Mouse (Mus musculus) urinary bladder, postnatal 10 days (tissue): ENCODE data around the gene Fshr.

ENCODE experiments used
- DNase-seq: peaks from one replicate; pipeline ENCODE4 v3.0.0; 2022; ENCODE audit warnings: low spot score

The Fshr gene

DNA sequence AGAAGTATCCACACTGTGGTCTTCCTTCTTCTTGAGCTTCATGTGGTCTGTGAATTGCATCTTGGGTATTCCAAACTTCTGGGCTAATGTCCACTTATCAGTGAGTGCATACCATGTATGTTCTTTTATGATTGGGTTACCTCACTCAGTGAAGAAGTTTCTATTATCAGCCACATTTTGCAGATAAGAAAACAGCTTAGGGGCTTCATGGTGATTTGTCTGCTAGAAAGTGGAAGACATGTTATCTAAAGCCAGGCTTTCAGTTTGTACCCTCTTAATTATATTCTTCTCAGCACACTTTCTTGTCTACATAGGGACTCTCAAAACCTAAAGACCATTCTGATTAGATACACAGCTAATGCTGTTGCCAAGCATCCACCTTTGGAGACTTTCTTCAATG lies 165.8 kb downstream of the Fshr start:
- DNase-seq = no peak

DNA sequence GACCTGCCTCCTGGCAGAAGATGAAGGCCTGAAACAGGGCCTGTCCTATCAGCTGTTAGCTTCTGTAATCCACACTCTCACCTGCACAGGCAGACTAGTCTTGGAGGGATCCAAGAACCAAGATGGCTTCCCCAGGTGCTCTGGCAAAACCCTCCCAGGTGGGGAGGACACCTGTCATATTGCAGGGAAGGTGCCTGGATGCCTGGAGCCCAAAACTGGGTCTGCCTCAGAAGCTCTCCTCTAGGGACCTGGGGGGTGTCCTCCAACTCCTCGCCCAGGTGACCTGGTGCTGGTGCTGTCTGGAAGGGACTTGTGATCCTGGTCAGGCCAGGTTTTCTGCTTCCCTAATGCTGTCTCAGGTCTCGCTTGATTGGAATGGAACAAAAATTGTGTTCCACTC lies 167.5 kb downstream of the Fshr start:
- DNase-seq = no peak

DNA sequence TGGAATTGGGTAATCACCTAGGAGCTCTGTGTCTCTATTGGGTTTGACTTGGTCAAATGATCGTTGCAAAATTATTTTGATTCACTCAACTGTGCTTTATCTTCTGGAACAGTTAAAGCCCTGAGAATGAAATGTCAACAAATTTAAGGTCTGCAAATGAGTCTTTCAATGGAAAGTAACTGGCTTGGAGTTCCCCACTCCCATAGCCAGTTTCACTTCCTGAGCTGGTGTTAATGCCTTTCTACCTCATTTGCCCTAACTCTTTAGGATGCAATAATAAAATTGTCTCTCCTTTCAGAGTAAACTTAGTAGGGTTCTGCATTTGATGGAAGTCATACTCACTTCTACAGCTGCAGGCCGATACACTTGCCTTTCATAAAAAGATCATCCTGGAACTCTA lies 181.0 kb downstream of the Fshr start:
- DNase-seq = no peak

DNA sequence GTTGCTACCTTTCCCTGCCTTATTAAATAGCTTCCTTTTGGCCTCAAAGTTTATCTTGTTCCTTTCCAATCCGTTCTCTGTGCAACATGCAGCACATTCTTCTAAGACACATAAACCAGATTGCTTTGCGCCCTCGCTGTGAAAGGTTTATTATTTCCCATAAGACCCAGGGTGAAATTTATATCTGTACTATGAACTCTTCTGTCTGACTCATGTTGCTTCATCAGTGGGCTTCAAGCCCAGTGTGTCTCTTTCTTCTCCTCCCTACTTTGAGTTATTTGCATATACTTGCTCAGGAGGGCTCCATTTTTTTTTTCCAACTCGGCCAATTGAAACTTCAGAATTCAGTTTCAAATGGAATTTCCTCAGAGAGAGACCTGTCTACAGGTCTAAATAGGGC lies 183.5 kb downstream of the Fshr start:
- no peak for DNase-seq

DNA sequence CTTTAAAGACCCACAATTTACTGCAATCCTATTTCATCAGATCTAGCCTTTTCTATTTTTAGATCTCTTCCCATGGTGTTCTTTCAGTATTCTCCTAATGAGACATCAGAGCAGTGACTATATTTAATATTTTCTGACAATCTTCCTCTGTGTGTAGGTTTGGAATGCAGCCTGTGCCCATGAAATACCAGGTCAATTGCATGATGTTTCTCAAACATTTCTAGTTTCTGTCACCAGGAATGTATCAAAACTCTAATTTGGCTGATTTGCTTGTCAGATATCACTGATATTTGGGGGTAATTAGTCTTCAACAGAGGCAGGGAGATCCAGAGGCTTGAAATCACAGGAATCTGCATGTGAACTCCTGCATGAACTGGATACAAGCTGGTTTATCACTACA lies 186.8 kb downstream of the Fshr start:
- DNase-seq = no peak

- no peak for DNase-seq
Measured at GRCm38 (mm10) chr17:89009117-89009516, 191.4 kb downstream of the Fshr start.

DNA sequence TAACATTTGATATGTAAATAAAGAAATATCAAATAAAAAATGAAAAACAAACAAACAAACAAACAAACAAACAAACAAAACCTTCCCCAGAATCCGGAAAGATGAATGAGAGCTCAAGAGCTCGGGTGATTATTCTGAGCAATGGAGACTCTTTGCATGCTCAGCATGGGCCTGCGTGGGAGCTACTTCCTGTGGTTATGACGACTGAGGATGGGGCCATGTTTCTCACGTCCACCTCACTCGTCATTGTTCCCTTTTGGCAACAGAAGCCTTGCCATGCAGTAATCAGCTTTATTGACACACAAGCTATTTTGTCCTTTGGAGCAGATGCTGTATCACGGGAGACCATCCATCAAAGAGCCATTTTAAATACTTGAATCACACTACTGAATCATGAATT lies 191.8 kb downstream of the Fshr start:
- no peak for DNase-seq

GRCm38 (mm10) chr17:89005959-89006358 lies 194.5 kb downstream of the Fshr start:
- DNase-seq = no peak

GRCm38 (mm10) chr17:88999907-89000306 lies 200.6 kb downstream of the Fshr start:
- no peak for DNase-seq

GRCm38 (mm10) chr17:88998243-88998642 lies 202.2 kb downstream of the Fshr start:
- no peak for DNase-seq

DNA sequence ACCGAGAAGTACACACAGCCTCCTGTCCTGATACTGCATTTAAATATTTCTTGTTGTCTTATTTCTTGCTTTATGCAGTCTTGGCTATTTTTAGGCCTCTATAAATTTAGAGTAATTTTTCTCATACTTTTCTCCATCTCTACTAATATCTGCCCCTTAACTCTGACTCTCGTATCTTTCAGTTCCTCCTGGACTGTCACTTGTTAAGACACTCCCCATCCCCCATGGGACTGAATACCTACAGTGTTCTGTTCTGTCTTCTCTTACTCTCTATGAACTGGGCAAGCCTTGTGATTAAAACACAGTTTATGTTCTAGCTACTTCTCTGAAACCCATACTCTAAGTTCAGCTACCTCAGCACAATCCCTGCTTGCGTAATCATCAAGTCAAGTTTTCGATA lies 209.2 kb downstream of the Fshr start:
- DNase-seq = no peak

- DNase-seq = no peak
Measured at GRCm38 (mm10) chr17:88980708-88981355, 219.6 kb downstream of the Fshr start.

- no peak for DNase-seq
Measured at GRCm38 (mm10) chr17:88974538-88974937, 225.9 kb downstream of the Fshr start.

GRCm38 (mm10) chr17:88966028-88966427 lies 234.4 kb downstream of the Fshr start:
- no peak for DNase-seq

DNA sequence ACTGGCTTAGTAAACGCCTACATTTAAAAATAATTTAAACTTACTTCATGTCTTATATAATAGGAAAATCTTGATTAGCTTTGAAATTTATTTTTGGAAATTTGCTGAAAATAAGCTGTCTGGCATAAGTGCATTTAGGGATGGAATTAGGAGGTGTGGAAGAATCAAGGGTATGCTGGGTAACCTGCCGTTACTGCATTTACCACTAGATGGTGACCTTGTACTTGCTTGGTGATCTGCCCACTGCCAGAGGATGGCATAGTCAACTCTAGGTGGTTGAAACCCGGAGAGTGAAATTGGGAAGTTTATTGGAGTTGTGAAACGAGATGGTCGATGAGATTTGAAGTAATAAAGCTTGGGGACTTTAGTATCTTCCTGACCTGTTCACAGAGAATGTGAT lies 246.5 kb downstream of the Fshr start:
- DNase-seq = no peak

DNA sequence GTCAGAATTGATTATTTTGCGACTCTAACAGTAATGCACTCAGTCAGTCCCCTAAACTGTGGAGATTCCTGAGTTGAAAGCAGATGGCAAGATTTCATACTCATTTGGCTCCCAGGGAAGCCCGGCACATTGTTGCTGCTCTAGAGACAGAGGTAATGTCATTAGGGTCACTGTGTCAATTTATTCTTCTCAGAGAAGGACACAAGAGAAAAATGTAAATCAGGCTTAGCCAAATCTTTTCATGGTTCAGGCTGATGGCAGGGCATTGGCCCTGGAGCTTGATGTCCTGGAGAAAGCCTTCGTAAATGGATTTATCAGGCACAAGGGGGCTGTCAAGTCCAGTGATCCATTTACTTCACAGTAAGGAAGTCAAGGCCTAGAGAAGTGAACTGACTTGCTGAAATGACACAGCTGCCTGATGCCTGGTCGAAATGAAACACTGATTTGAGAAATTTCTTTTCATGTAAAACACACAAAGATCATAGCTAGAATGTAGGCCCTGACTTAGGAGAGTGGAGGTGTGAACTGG lies 262.3 kb downstream of the Fshr start:
- DNase-seq = no peak

DNA sequence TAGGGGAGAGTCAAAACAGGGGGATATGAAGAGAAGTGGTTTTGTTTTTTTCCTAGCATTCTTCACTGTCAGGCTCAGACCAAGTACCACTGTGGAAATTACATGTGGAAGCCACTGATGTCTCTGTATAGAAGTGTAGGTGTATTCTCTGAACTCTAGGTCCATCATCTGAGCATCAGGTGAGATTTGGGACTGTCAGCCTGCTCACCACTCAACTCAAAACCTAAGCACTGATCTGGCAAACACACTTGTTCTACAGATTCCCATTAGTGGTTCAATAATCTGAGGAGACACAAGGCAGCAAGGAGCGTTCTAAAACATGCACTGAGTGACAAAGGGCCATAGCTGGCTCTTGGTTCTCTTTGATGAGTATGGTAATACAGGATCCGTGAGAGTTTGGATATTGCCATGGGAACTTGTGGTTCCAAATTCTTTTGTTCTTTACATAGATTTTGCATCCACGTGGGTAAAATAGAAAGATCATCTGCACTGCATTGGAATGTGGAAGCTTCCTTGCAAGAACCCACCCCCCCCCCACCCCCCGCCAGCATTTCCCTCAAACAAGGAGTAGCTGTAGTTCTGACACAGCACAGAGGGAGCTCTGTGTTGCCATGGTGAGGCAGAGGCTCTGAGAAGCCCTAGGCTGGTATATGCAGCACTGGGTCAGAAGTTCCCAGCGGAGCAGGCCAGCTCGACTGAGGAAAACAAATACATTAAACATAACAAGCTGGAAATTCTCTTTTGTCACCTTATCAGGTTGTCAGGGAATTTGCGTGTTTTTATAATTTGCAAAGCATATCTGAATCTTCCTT lies 262.9 kb downstream of the Fshr start:
- DNase-seq = no peak

DNA sequence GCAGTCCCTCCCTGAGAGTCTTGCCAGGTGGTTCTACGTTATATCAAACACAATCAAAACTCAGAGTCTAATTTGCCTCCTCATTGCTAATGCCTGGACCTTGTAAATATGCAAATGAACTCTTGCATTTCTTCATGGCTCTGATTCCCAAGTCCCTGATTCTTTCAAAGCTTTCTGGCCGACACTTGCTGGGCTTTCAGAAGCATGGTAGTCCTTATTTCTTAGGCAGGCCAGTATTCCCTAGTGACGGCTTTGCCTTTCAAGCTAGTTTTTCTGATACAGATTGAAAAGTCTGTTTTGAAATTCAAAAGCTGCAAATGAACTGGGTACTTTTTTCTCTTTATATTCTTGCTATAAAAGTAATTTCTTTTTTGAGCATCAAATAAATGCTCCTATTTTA lies 263.5 kb downstream of the Fshr start:
- DNase-seq = no peak
